13 mouse cellular contexts compared by ENCODE assay signal in genomic region chr1:77140906-77141305, GRCm38 (mm10).
DNase-seq lines count a peak whose midpoint lies in the region; ATAC-seq and TF ChIP-seq lines count a peak whose summit lies in the region.
"Had no signal": no experiment of that assay in that cellular context is flagged by ENCODE, and none has a peak within 500 bp of the region (broad histone marks: within the 10 kb centered on the region; RNA-seq: fewer than 3 reads in every experiment).

No protein-coding gene starts in this region.

- no peak overlapping the region for H3K27ac ChIP-seq in hindbrain, postnatal 0 days
- H3K27ac ChIP-seq in hindbrain, embryonic 13.5 days: no peak overlapping the region
- peak overlapping the region; percentile 41 for H3K27ac ChIP-seq in limb, embryonic 14.5 days (replicated peaks; ENCODE audit: low read depth, low read length)
- H3K27ac ChIP-seq in forebrain, embryonic 14.5 days (ENCODE audit: low read depth, low read length): no peak overlapping the region
- H3K27ac ChIP-seq in layer of hippocampus, adult 2 months: no peak overlapping the region
- H3K27ac ChIP-seq: heart, embryonic 15.5 days; lung, embryonic 15.5 days had no signal

- ATAC-seq in hindbrain, postnatal 0 days: no peak
- no peak for ATAC-seq in hindbrain, embryonic 13.5 days (ENCODE audit: low FRiP score)
- peak; percentile 91 for ATAC-seq in limb, embryonic 14.5 days (ENCODE audit: low FRiP score, low read depth)
- ATAC-seq in forebrain, embryonic 14.5 days: no peak

- H3K9ac ChIP-seq in hindbrain, postnatal 0 days (replicated peaks; ENCODE audit: low read length): no peak overlapping the region
- no peak overlapping the region for H3K9ac ChIP-seq in hindbrain, embryonic 13.5 days
- H3K9ac ChIP-seq in limb, embryonic 14.5 days (ENCODE audit: low read depth, low read length, severe bottlenecking): no peak overlapping the region
- H3K9ac ChIP-seq in forebrain, embryonic 14.5 days (ENCODE audit: low read length): no peak overlapping the region
- H3K9ac ChIP-seq: heart, embryonic 15.5 days; lung, embryonic 15.5 days had no signal

- no peak for TF ChIP-seq POLR2A in limb, embryonic 14.5 days (IDR thresholded peaks at IDR 0.05; ENCODE audit: borderline replicate concordance, extremely low read depth, insufficient read depth, insufficient read length)

- H3K9me3 ChIP-seq in hindbrain, postnatal 0 days (ENCODE audit: low read length): no peaks in the 10 kb centered on the region
- H3K9me3 ChIP-seq in hindbrain, embryonic 13.5 days: no peaks in the 10 kb centered on the region
- H3K9me3 ChIP-seq in limb, embryonic 14.5 days (ENCODE audit: control insufficient read depth, low read length): no peaks in the 10 kb centered on the region
- no peaks in the 10 kb centered on the region for H3K9me3 ChIP-seq in forebrain, embryonic 14.5 days (replicated peaks; ENCODE audit: control insufficient read depth, low read length)
- H3K9me3 ChIP-seq: heart, embryonic 15.5 days; lung, embryonic 15.5 days had no signal

- H3K36me3 ChIP-seq in hindbrain, postnatal 0 days (ENCODE audit: insufficient read depth, low read length): no peaks in the 10 kb centered on the region
- no peaks in the 10 kb centered on the region for H3K36me3 ChIP-seq in hindbrain, embryonic 13.5 days
- H3K36me3 ChIP-seq in limb, embryonic 14.5 days (ENCODE audit: control insufficient read depth, insufficient read depth, low read length): no peaks in the 10 kb centered on the region
- no peaks in the 10 kb centered on the region for H3K36me3 ChIP-seq in forebrain, embryonic 14.5 days (ENCODE audit: control insufficient read depth, insufficient read depth, low read length)
- H3K36me3 ChIP-seq: heart, embryonic 15.5 days; lung, embryonic 15.5 days had no signal

- no peak overlapping the region for H3K4me2 ChIP-seq in hindbrain, postnatal 0 days (ENCODE audit: low read depth, low read length)
- no peak overlapping the region for H3K4me2 ChIP-seq in hindbrain, embryonic 13.5 days
- no peak overlapping the region; the same call in 1 of the 2 replicates for H3K4me2 ChIP-seq in limb, embryonic 14.5 days (replicated peaks; ENCODE audit: low read depth, low read length, severe bottlenecking)
- H3K4me2 ChIP-seq in forebrain, embryonic 14.5 days (ENCODE audit: low read length): no peak overlapping the region
- H3K4me2 ChIP-seq: heart, embryonic 15.5 days; lung, embryonic 15.5 days had no signal

- no peaks in the 10 kb centered on the region for H3K4me1 ChIP-seq in hindbrain, postnatal 0 days (ENCODE audit: insufficient read depth, low read length)
- peaks cover 4% of the 10 kb centered on the region for H3K4me1 ChIP-seq in hindbrain, embryonic 13.5 days (replicated peaks)
- H3K4me1 ChIP-seq in limb, embryonic 14.5 days (ENCODE audit: control insufficient read depth, insufficient read depth, low read length): peaks cover 7% of the 10 kb centered on the region; the same call in 1 of the 2 replicates
- H3K4me1 ChIP-seq in forebrain, embryonic 14.5 days (ENCODE audit: control insufficient read depth, insufficient read depth, low read length): no peaks in the 10 kb centered on the region
- H3K4me1 ChIP-seq: heart, embryonic 15.5 days; lung, embryonic 15.5 days had no signal

- WGBS in hindbrain, postnatal 0 days: 44% methylated on average over 7 of the region's 7 CpGs
- 50% methylated on average over 7 of the region's 7 CpGs for WGBS in hindbrain, embryonic 13.5 days
- WGBS in limb, embryonic 14.5 days: 20% methylated on average over 7 of the region's 7 CpGs
- 48% methylated on average over 7 of the region's 7 CpGs for WGBS in forebrain, embryonic 14.5 days

- no peak overlapping the region for H3K4me3 ChIP-seq in hindbrain, postnatal 0 days (ENCODE audit: low read length)
- no peak overlapping the region for H3K4me3 ChIP-seq in hindbrain, embryonic 13.5 days
- H3K4me3 ChIP-seq in limb, embryonic 14.5 days (replicated peaks; ENCODE audit: low read length): no peak overlapping the region
- H3K4me3 ChIP-seq in forebrain, embryonic 14.5 days (ENCODE audit: low read depth, low read length): no peak overlapping the region
- H3K4me3 ChIP-seq in layer of hippocampus, adult 2 months: no peak overlapping the region
- H3K4me3 ChIP-seq: heart, embryonic 15.5 days; lung, embryonic 15.5 days; myocyte had no signal

- no peaks in the 10 kb centered on the region for H3K27me3 ChIP-seq in hindbrain, postnatal 0 days (ENCODE audit: insufficient read depth, low read length)
- no peaks in the 10 kb centered on the region for H3K27me3 ChIP-seq in hindbrain, embryonic 13.5 days
- H3K27me3 ChIP-seq in limb, embryonic 14.5 days (ENCODE audit: control insufficient read depth, insufficient read depth, low read length): no peaks in the 10 kb centered on the region
- H3K27me3 ChIP-seq in forebrain, embryonic 14.5 days (replicated peaks; ENCODE audit: control insufficient read depth, insufficient read depth, low read length): 0 out of 2 replicates have a peak, but pooled peaks cover 3% of the 10 kb centered on the region
- H3K27me3 ChIP-seq: heart, embryonic 15.5 days; lung, embryonic 15.5 days had no signal

- peak; percentile 17 for DNase-seq in hindbrain, postnatal 0 days (ENCODE audit: low spot score)
- DNase-seq in embryo, embryonic 11 days: peak; percentile 71
- DNase-seq in gastrocnemius, postnatal 14 days: peak; percentile 41
- DNase-seq in limb, embryonic 14.5 days (ENCODE audit: low spot score): peak; percentile 79
- DNase-seq in forebrain, embryonic 14.5 days (ENCODE audit: low spot score): no peak
- DNase-seq in frontal cortex, adult 2 months (ENCODE audit: extremely low spot score in 1 of 2, low spot score in 1 of 2): no peak
- no peak for DNase-seq in layer of hippocampus, adult 2 months (ENCODE audit: low spot score in 2 of 2)
- DNase-seq: spleen, adult 18-20 months; thymus, postnatal 25 days had no signal

- intact Hi-C loops in gastrocnemius, postnatal 14 days (cut with DNase I; ENCODE audit: low total_unique reads): no loop called here

- TF ChIP-seq CTCF in hindbrain, postnatal 0 days (IDR thresholded peaks at IDR 0.05; ENCODE audit: low read depth): no peak
- no peak for TF ChIP-seq CTCF in layer of hippocampus, adult 2 months (conservative IDR thresholded peaks at IDR 0.05)

Comparison
In these comparisons a context has a peak if more than half of its experiments do, and no peak if none do; other contexts are left out.
1. DNase-seq: peak in hindbrain, postnatal 0 days (single experiment), embryo, embryonic 11 days (single experiment), gastrocnemius, postnatal 14 days (single experiment) and limb, embryonic 14.5 days (single experiment); none in forebrain, embryonic 14.5 days (single experiment), frontal cortex, adult 2 months (0 of 2) and layer of hippocampus, adult 2 months (0 of 2).